Mouse (Mus musculus) kidney, embryonic 16.5 days (tissue): ENCODE data around the gene Dab2. TPM values are rescaled to one million over a fixed set of nuclear protein-coding genes. Genes with fewer than 3 reads are reported as not detected.

Experiments
- ATAC-seq: fragments of 200-750 bp; cut with Nextera tagmentation; 2 replicates; pipeline ENCODE4 v1.8.0; 2017; ENCODE audit warnings: moderate TSS enrichment; ENCODE audit not compliant: low FRiP score, low TSS enrichment
- H3K27ac ChIP-seq: fragments of 300-500 bp; sonication (generic); 2 replicates; pipeline ENCODE4 v1.5.1; 2014; ENCODE audit warnings: low read length
- H3K27me3 ChIP-seq: fragments of 300-500 bp; sonication (generic); 2 replicates; pipeline ENCODE4 v1.6.1; 2014; ENCODE audit warnings: low read length, control low read depth, mixed read lengths; ENCODE audit not compliant: insufficient read depth
- H3K36me3 ChIP-seq: fragments of 300-500 bp; sonication (generic); 2 replicates; pipeline ENCODE4 v1.6.1; 2014; ENCODE audit warnings: low read length, control low read depth, mixed read lengths; ENCODE audit not compliant: insufficient read depth
- H3K4me1 ChIP-seq: fragments of 300-500 bp; sonication (generic); 2 replicates; pipeline ENCODE4 v1.6.1; 2014; ENCODE audit warnings: low read length, control low read depth, mixed read lengths; ENCODE audit not compliant: insufficient read depth
- H3K4me2 ChIP-seq: fragments of 300-500 bp; sonication (generic); replicated peaks from 2 replicates; pipeline ENCODE4 v1.6.1; 2014; ENCODE audit warnings: low read depth, low read length
- H3K4me3 ChIP-seq: fragments of 300-500 bp; sonication (generic); 2 replicates; pipeline ENCODE4 v1.5.1; 2014; ENCODE audit warnings: mild to moderate bottlenecking, low read length
- H3K9ac ChIP-seq: fragments of 300-500 bp; sonication (generic); replicated peaks from 2 replicates; pipeline ENCODE4 v1.6.1; 2014; ENCODE audit warnings: low read length
- H3K9me3 ChIP-seq: fragments of 300-500 bp; sonication (generic); 2 replicates; pipeline ENCODE4 v1.6.1; 2016; ENCODE audit warnings: low read length, control low read depth
- WGBS: fragments of 180-500 bp; shearing (Covaris S2); extraction: QIAGEN DNeasy Blood & Tissue Kit; methylation state at CpG from one replicate; pipeline ENCODE4 v1.1.7; 2014; 5-methylcytosine and 5-hydroxymethylcytosine counted together
- polyA plus RNA-seq: library from polyadenylated mRNA; unstranded; fragments of >200 nt; fragmentation: Nextera tagmentation; extraction: Ambion mirVana; gene quantifications from 2 replicates; pipeline ENCODE4 v1.2.1, GENCODE M21; 2015

Gene Dab2
- polyA plus RNA-seq, 1 experiment from 2014 or later = 76.4 TPM

- WGBS = 6% methylated on average over 6 of the region's 6 CpGs
- no peaks in the 10 kb centered on the region for H3K27me3 ChIP-seq
- H3K4me3 ChIP-seq = peak overlapping the region; percentile 56
- H3K9ac ChIP-seq = peak overlapping the region; percentile 66
- peaks cover 27% of the 10 kb centered on the region for H3K4me1 ChIP-seq
- no peak for ATAC-seq
- H3K4me2 ChIP-seq = peak overlapping the region; percentile 82
- H3K36me3 ChIP-seq = no peaks in the 10 kb centered on the region
- H3K27ac ChIP-seq = no peak overlapping the region; the same call in 1 of the 2 replicates
- H3K9me3 ChIP-seq = no peaks in the 10 kb centered on the region
Measured at GRCm38 (mm10) chr15:6387729-6388070, 88.1 kb downstream of the Dab2 start.

GRCm38 (mm10) chr15:6388146-6388545 lies 88.6 kb downstream of the Dab2 start:
- no peaks in the 10 kb centered on the region for H3K27me3 ChIP-seq
- peak overlapping the region; percentile 56 for H3K4me3 ChIP-seq
- H3K4me2 ChIP-seq = peak overlapping the region; percentile 82
- 51% methylated on average over 3 of the region's 3 CpGs for WGBS
- H3K36me3 ChIP-seq = no peaks in the 10 kb centered on the region
- no peaks in the 10 kb centered on the region for H3K9me3 ChIP-seq
- no peak for ATAC-seq
- H3K9ac ChIP-seq = peak overlapping the region; percentile 66
- peaks cover 27% of the 10 kb centered on the region for H3K4me1 ChIP-seq
- no peak overlapping the region; the same call in 1 of the 2 replicates for H3K27ac ChIP-seq

GRCm38 (mm10) chr15:6388631-6389030 lies 89.0 kb downstream of the Dab2 start:
- 94% methylated on average over 7 of the region's 7 CpGs for whole genome bisulfite sequencing
- peaks cover 26% of the 10 kb centered on the region for H3K4me1 ChIP-seq
- no peak for ATAC-seq

DNA sequence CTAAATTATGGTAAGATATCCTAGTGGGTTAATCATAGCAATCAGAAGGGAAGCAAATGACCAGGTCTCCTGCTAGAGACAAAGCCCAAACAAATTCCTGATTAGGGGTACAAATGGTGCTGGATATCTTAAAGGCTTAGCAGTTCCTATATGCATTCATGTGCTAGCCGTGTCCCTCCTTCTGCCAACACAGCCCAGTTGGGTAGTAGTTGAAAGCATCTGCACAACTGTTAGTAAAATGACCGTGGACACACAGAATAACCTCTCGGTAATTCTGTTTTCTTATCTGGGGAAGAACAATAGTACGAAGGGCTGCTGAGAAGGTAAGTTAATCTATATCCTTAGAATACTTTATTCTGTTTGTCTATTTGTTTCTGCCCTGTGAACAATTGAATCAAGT lies 90.5 kb downstream of the Dab2 start:
- Histone ChIP-seq H3K27ac (no peak overlapping the region), H3K4me2 (no peak overlapping the region), H3K4me3 (no peak overlapping the region), H3K9ac (no peak overlapping the region), H3K9me3 (no peaks in the 10 kb centered on the region), H3K36me3 (no peaks in the 10 kb centered on the region), H3K4me1 (peaks cover 15% of the 10 kb centered on the region), H3K27me3 (no peaks in the 10 kb centered on the region)
- WGBS = 82% methylated on average over 4 of the region's 4 CpGs
- no peak for ATAC-seq

More at GRCm38 (mm10) chr15:6388631-6389030, 89.0 kb downstream of the Dab2 start:
- no peak overlapping the region for H3K27ac ChIP-seq
- H3K9ac ChIP-seq = peak overlapping the region; percentile 66
- H3K27me3 ChIP-seq = no peaks in the 10 kb centered on the region
- H3K9me3 ChIP-seq = no peaks in the 10 kb centered on the region
- H3K4me2 ChIP-seq = peak overlapping the region; percentile 82
- H3K36me3 ChIP-seq = no peaks in the 10 kb centered on the region
- peak overlapping the region; percentile 56 for H3K4me3 ChIP-seq

- Histone ChIP-seq H3K9ac (no peak overlapping the region), H3K9me3 (no peaks in the 10 kb centered on the region), H3K4me3 (no peak overlapping the region), H3K27me3 (no peaks in the 10 kb centered on the region), H3K27ac (no peak overlapping the region), H3K4me2 (no peak overlapping the region), H3K4me1 (peaks cover 14% of the 10 kb centered on the region), H3K36me3 (no peaks in the 10 kb centered on the region)
- 0 out of 2 replicates have a peak, but pooled peaks have one; percentile 32 for ATAC-seq
- 43% methylated on average over 2 of the region's 2 CpGs for WGBS
Measured at GRCm38 (mm10) chr15:6390657-6391056, 91.1 kb downstream of the Dab2 start.

DNA sequence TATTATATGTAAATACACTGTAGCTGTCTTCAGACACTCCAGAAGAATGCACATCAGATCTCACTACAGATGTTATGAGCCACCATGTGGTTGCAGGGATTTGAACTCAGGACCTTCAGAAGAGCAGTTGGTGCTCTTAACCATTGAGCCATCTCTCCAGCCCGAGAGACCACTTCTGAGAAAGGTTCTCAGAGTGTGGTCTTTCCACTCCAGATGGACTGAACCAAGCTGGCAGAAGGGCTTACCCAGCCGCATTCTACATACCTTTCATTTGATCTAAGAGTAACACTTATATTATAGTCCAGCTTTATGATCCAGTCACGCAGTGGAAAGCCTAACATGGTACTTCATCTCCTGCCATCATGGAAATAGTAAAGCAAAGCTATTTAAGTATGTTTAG lies 92.3 kb downstream of the Dab2 start:
- H3K27ac ChIP-seq = no peak overlapping the region
- H3K4me2 ChIP-seq = no peak overlapping the region
- no peaks in the 10 kb centered on the region for H3K27me3 ChIP-seq
- no peak for ATAC-seq
- no peak overlapping the region for H3K4me3 ChIP-seq
- 85% methylated on average over 3 of the region's 3 CpGs for WGBS
- no peak overlapping the region for H3K9ac ChIP-seq
- peaks cover 10% of the 10 kb centered on the region for H3K4me1 ChIP-seq
- H3K9me3 ChIP-seq = no peaks in the 10 kb centered on the region
- peaks cover 2% of the 10 kb centered on the region for H3K36me3 ChIP-seq

GRCm38 (mm10) chr15:6393624-6394023 lies 94.0 kb downstream of the Dab2 start:
- Histone ChIP-seq H3K4me3 (no peak overlapping the region), H3K9ac (no peak overlapping the region), H3K9me3 (no peaks in the 10 kb centered on the region), H3K27ac (no peak overlapping the region), H3K27me3 (no peaks in the 10 kb centered on the region), H3K4me1 (peaks cover 5% of the 10 kb centered on the region; the same call in 1 of the 2 replicates), H3K4me2 (no peak overlapping the region), H3K36me3 (peaks cover 4% of the 10 kb centered on the region)
- no peak for ATAC-seq
- 93% methylated on average over 4 of the region's 4 CpGs for WGBS

DNA sequence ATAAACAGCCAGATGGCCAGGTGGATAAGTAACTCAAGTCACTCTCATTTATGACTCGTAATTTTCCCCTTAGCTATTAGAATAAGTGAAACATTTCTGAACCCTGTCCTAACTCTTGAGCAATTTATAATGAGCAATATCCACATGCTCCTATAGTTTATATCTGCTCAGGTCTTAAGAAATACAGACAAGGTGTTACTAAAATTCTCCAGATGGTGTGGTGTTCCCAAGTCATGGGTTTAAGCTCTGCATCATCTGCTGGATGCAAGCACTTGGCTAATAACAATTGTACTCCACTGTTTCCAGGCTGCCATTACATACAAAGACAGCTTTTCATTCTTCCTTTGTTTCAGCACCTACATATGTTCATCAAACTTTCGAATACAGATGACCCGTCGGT lies 98.6 kb downstream of the Dab2 start:
- no peak overlapping the region for H3K9ac ChIP-seq
- no peak for ATAC-seq
- no peaks in the 10 kb centered on the region for H3K9me3 ChIP-seq
- no peak overlapping the region for H3K4me2 ChIP-seq
- no peak overlapping the region for H3K27ac ChIP-seq
- H3K4me1 ChIP-seq = no peaks in the 10 kb centered on the region
- WGBS = 92% methylated on average over 4 of the region's 4 CpGs
- no peaks in the 10 kb centered on the region for H3K27me3 ChIP-seq
- H3K36me3 ChIP-seq = peaks cover 4% of the 10 kb centered on the region
- no peak overlapping the region for H3K4me3 ChIP-seq

DNA sequence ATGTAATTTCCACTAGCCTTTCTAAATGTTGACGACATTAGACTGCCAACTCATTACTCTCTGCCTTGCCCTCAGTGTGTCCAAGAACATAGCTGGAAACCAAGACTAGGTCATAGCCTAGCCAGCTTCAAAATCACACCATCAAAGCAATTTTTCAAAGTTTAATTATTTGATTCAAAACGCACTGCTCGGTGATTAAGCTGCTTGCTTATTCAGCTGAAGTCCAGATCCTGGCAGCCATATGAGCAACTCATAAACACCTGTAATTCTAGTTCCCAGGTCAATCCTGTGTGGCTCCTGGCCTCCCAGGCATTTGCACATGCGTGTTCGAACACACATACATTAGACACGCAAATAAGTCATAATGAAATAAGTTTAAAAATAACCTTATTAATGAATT lies 99.3 kb downstream of the Dab2 start:
- 83% methylated on average over 6 of the region's 6 CpGs for WGBS

DNA sequence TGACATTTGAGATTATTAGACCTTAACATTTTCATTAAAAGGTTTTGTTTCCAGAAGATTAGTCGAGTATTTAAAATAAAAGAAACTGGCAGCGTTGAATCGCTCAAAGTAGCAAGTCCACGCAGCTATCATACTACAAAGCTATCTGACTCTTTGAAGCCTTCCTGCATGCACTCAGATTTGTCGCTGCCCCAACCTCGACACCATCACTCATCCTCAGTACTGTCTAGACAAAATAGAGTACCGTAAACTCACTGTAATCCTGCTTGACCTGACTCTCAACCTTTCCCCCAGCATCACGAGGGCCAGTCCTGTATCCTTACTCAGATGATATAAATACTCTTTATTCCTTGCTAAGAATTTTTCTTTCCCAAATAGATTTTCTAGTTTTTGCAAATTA lies 100.5 kb downstream of the Dab2 start:
- H3K4me1 ChIP-seq = 0 out of 2 replicates have a peak, but pooled peaks cover 3% of the 10 kb centered on the region
- no peak overlapping the region for H3K27ac ChIP-seq
- no peak overlapping the region for H3K9ac ChIP-seq
- no peak overlapping the region for H3K4me3 ChIP-seq
- H3K36me3 ChIP-seq = peaks cover 4% of the 10 kb centered on the region
- H3K9me3 ChIP-seq = no peaks in the 10 kb centered on the region
- H3K4me2 ChIP-seq = no peak overlapping the region
- no peaks in the 10 kb centered on the region for H3K27me3 ChIP-seq
- 47% methylated on average over 8 of the region's 8 CpGs for WGBS
- ATAC-seq = no peak

More for the DNA sequence above, 99.3 kb downstream of the Dab2 start:
- Histone ChIP-seq H3K27me3 (no peaks in the 10 kb centered on the region), H3K4me2 (no peak overlapping the region), H3K36me3 (peaks cover 4% of the 10 kb centered on the region), H3K27ac (no peak overlapping the region), H3K9me3 (no peaks in the 10 kb centered on the region), H3K4me3 (no peak overlapping the region), H3K4me1 (0 out of 2 replicates have a peak, but pooled peaks cover 1% of the 10 kb centered on the region), H3K9ac (no peak overlapping the region)
- no peak for ATAC-seq
